Mouse (Mus musculus) c-Kit-positive CD71-negative TER-119-negative erythroid progenitor cells, embryonic 14.5 days (primary cell): ENCODE measurements around the gene Agbl5.
"Not testable (repeated sequence)": the region's sequence is repeated elsewhere in the genome, so short reads cannot be mapped to it uniquely, and the experiment has no call there.

ENCODE experiments used
- DNase-seq: peaks from one replicate; pipeline ENCODE4 v3.0.0-alpha.2; 2013; ENCODE audit warnings: low read depth

Gene Agbl5

GRCm38 (mm10) chr5:30888337-30889087 is at the start of gene Agbl5:
TSS of gene Agbl5 (plus strand) at chr5:30888694.
- DNase-seq, result peak; percentile 82

DNA sequence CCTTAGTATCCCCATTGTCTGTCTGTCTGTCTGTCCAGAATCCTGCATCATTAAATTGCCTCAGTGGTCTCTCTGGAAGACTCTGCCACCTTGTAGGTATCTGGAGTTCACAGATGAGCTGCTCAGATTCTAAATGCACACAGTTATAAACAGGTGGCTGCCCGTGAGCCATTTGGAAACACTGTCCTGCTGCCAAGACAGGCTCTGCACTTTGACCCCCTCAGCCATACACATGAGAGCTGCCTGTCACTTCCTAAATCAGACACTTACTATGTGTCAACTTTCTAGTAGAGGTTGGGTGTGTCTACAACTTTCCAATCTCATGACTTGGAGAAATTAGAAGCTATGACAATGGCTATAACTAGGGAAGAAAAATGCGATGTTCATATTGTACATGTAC is 48.8 kb upstream of the Agbl5 start:
- DNase-seq, result no peak

DNA sequence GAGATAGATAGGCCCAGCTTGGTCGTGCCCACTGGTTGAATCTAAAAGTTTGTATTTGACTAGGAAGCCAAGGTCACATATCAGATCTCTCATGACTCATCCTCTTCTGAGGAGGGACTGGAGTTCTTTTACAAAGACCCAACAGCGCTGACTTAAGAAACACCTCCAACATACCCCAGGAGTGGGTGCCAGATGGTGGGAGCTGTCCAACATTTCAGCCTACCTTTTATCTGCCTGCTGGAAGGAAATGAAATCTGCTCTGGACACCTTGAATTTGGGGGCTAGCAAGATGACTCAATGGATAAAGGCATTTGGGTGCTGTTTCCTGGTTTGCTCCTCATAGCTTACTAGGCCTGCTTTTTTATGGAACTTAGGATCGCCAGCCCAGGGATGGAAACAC is 46.6 kb upstream of the Agbl5 start:
- DNase-seq, result no peak

DNA sequence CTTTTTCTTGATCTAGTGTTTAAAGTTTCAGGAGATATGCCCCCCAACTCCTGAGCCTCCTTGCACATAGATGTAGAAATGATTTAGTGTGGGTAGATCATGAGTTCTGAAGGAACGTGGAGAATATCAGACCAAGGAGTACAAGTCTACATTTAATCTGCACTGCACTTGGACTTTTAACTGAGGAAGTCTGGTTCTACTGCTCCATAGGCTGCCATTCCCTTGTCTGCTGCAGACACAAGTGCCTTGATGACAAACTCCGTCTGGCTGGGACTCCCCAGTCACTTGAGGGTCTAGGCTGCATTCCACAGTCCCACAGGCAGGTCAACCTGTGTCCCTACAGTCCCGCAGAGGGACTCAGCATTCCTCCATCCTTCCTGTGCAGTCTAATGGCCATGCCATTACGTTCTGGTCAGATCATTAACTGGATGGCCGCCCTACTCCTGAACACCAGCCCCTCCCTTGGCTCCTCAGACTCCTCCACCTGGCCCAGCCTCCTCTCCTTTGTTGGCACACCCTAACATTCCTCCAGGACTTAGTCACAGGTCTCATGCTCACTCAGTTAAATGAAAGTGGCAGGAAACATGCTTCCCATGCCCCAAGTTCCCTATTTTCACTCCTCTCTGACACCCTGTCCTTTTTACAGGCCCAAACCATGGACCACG is 38.5 kb upstream of the Agbl5 start:
- no peak for DNase-seq

GRCm38 (mm10) chr5:30850556-30850925 is 38.0 kb upstream of the Agbl5 start:
- no peak for DNase-seq

DNA sequence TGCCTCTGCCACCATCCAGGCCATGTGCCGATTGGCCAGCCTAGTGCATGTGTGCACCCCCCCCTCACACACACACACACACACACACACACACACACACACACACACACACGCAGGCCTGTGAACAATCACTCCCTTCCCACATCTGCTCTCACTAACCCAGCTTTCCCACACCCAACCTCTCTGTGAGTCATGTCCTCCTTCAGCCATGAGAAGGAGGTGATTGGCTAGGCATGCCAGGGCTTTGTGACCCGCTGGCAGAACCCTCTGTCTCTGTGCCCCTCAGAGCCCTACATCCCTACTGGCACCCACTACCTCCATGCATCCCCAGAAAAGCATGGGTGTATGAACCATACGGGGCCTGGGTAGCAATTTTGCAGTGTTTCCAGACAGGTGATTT is 35.0 kb upstream of the Agbl5 start:
- no peak for DNase-seq

- no peak for DNase-seq
Observed at GRCm38 (mm10) chr5:30855674-30856073, 32.8 kb upstream of the Agbl5 start.

GRCm38 (mm10) chr5:30856124-30856523 is 32.4 kb upstream of the Agbl5 start:
- no peak for DNase-seq

GRCm38 (mm10) chr5:30863852-30864251 is 24.6 kb upstream of the Agbl5 start:
- DNase-seq, result no peak

GRCm38 (mm10) chr5:30864322-30864721 is 24.2 kb upstream of the Agbl5 start:
- no peak for DNase-seq

DNA sequence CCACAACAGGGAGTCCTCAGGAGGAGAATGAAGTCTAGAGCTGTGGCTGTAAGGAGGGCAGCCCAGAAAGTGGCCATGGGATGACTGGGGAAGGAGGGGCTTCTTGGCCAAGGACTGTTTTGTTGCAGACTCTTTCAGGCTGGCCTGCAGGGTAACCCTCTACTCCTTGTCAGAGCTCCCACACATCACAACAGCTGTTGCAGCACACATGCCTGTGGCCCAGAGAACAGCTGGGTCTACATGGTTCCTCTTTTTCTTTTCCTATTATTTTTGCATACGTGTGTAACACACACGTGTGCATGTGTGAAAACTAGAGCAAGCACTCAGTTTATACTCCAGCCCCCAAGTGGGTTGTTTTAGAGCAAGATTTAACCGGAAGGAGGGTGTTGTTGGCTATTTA is 21.6 kb upstream of the Agbl5 start:
- no peak for DNase-seq

- DNase-seq, result no peak
Observed at GRCm38 (mm10) chr5:30867712-30868111, 20.8 kb upstream of the Agbl5 start, which contains the start of gene Tmem214. TSS of gene Tmem214 (plus strand) at chr5:30868012.

DNA sequence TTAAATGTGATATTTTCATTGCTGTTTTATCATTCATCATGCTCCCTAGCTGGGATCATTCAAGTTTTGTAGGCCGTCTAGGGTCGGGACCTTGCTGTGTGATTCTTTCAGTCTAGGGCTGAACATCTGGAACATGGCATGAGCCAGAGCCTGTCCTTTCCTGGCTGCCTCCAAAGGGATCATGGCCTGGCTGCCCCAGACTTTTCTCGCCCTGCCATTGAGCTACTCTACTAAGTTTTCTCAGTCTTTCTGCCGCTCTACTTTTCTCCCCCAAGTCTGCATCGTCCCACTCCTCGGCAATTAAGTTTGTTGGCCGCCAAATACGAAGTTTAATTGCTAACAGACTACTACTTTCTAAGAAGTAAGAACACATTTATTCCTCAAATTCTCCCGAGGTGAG is 19.5 kb upstream of the Agbl5 start:
- DNase-seq, result no peak

DNA sequence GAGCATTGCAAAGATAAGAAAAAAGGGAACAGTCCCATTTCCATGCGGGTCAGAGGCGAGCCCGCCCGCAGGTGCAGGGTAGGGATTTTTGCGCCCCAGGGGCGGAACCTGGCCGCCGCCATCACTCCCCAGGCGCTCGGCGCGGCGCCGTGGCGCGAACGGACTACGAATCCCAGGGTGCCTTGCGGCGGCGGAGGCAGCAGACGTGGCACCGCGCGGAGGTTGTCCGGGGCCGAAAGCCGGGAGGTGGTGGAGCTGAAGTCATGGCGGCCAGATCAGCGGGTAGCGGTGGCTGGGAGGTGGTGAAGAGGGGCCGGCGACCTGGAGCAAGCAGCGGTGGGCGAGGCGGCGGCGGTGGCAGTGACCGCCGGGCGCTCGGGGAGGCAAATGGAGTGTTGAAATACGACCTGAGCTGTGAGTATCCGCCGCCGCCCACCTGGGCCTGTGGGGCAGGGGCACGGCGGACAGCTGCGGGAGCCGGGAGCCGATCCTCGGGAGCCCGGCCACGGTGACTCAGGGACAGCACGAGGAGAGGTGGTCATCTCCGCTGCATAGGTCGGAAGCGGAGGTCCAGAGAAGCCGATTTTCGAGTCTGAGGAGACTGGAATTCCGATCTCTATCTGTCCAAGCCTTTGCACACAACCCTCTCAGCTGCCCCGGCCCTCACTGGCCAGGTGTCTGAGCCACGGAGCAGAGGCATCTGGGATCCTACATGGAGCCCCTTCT is 18.9 kb upstream of the Agbl5 start:
- DNase-seq, result peak; percentile 76

DNA sequence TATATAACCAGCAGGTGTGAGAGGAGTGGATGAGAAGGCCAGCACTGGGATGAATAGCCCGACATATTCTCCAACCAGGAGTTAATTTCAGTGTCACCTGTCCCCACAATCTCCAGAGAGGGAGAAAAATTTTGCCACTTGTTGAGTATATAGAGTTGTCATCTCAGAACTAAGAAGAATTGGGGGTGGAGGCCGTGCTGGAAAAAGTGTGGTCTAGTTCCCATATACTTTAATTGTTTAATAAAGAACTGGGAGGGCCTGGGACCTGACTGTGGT is 18.4 kb upstream of the Agbl5 start:
- no peak for DNase-seq

DNA sequence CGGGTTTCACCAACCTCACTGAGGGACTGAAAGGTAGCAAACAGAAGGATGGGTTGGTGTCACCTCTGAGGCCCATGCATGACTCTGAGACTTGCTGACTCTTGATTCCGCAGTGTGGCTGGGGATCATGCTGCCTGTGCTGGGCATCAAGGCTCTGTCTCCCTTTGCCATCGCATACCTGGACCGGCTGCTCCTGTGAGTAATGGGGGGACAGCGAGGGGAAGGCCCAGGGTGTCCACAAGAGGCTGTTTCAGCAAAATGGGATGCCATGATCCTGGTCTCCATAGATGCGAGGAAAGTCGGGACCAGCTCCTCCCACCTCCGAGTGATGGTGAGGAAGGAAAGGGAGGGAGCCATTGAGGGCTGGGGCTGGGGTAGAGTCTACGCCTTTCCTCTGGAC is 15.9 kb upstream of the Agbl5 start:
- DNase-seq, result no peak

DNA sequence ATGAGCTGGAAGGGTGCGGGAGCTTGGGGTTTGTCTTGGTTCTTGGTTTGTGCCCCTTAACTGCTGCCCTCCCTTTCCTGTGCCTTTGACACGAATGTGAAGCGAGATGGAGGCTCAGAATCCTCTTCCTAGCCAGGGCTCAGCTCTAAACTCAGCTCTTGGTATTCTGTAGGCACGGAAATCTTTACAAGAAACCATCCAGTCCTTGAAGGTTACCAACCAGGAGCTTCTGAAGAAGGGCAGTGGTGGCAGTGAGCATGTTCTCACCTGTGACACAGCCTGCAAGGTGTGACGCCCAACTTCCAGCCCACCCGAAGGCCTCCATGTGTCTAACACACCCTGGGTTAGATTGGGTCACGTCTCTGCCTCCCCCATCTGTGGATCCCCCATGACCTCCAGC is 14.1 kb upstream of the Agbl5 start:
- no peak for DNase-seq

DNA sequence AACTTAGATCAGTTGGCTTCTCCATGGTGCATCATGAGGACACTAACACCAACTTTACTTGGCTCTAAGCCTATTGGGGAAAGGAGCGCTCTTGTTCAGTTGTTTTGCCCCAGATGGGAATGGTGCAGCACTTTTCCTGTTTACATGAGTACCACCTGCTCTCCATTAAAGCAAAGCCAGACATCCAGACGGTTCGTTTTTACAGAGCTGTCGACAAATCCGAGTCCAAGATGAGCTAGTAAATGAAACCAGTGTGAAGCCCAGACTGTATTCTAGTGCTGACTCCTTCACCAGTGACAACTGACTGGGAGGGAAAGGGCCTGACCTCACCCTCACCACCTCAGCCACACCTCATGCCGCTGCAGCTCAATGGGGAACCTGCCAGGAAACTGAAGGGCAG is 9.9 kb upstream of the Agbl5 start:
- no peak for DNase-seq

DNA sequence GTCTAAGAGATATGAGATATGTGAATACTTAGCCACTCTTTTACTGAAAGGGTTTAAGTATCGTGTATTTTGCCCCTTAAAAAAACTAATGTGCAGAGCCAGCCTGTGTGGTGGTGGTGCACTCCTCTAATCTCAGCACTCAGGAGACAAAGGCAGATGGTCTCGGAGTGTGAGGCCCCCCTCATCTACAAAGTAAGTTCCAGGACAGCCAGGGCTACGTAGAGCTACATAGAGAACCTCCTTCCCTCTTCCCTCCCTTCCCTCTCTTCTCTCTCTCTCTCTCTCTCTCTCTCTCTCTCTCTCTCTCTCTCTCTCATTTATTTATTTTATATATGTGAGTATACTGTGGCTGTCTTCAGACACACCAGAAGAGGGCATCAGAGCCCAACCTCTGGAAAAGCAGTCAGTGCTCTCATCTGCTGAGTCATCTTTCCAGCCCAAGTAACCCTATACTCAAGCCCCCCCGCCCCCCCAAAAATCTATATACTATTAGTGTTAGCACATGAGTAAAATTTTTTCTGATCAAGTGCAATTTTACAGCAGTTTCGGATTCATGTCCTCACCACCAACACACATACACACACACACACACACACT is 9.0 kb upstream of the Agbl5 start:
- no peak for DNase-seq

DNA sequence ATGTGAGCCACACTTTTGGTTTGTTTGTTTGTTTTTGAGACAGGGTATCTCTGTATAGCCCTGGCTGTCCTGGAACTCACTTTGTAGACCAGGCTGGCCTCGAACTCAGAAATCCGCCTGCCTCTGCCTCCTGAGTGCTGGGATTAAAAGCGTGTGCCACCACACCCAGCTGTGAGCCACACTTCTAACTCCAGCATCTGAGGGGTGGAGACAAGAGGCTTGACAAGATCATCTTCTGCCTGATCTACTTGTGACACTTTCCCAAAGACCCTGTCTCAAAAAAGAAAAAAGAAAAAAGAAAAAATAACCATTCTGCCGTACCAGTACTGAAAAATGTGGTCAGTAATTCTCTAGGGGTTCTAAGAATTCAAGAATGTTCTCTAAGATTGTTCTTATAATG is 6.7 kb upstream of the Agbl5 start:
- not testable (repeated sequence) for DNase-seq

GRCm38 (mm10) chr5:30886209-30886608 is 2.3 kb upstream of the Agbl5 start:
- no peak for DNase-seq

DNA sequence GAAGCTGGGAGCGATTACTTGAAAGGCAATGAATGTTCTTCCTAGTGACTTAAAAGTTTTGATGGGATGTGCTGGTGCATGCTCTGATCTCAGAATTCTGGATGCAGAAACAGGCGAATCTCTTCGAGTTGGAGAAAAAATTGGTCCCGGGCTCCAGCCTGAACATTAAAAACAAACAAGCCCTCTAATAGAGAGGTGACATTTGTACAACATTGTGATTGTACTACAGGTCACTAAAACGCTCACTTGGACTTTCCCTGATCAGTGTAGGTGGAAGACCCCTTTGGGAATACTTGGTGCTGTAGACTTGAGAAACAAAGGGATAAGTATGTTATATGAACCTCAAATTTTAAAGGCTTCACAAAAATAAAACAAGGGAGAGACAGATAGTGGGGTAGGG is 1.8 kb upstream of the Agbl5 start:
- no peak for DNase-seq

- DNase-seq, result peak; percentile 71
Observed at GRCm38 (mm10) chr5:30887331-30887761, 1.1 kb upstream of the Agbl5 start.
